Mouse (Mus musculus) adrenal gland, postnatal 25 days (tissue): Measurements from ENCODE around the gene Gm765. TPM values are rescaled to one million over a fixed set of nuclear protein-coding genes. Genes with fewer than 3 reads are reported as not detected.

Experiments
- DNase-seq: peaks from one replicate; pipeline ENCODE4 v3.0.0; 2021; ENCODE audit warnings: mixed read lengths
- total RNA-seq: library from RNA; stranded (reverse); gene quantifications from 2 replicates; pipeline ENCODE4 v1.2.3, GENCODE M21; 2021

Gm765 gene
- total RNA-seq, 1 experiment from 2014 or later, result not detected

DNA sequence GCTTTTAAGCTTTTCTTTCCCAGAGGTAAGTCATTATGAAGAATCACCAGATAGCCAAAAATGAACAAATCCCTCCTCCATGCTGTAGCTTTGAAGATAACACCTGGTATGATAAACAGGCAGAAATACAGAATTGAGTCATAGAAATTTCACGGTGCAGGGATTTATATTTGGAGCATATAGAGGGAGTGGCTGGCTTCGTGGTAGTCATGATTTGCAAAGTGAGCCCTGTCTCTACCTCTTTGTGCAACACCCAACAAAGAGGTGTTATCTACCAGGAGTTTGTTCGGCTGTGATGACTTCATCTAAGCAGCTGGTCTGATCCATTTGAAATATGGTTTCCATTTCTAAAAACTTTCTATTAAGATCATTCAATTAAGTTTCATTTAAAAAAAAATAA is 130.3 kb downstream of the Gm765 start:
- no peak for DNase-seq

DNA sequence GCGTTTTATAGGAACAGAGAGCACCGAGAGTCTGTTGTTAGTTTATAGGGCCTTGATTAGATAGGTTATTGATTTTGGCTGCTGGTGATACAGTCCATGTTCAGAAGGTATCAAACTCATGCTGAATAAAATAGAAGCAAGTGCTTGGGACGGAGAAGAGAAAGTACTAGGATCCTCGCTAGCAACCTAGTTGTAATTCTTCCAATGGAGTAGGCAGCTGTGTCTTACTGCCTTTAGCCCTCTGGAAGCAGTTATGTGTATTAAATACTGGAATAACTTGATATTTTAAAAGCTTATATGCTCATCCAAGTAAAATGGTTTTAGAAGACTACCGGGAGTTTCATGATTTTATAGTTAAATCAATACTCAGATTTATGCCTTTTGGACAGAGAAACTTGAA is 132.3 kb downstream of the Gm765 start:
- DNase-seq, result no peak

DNA sequence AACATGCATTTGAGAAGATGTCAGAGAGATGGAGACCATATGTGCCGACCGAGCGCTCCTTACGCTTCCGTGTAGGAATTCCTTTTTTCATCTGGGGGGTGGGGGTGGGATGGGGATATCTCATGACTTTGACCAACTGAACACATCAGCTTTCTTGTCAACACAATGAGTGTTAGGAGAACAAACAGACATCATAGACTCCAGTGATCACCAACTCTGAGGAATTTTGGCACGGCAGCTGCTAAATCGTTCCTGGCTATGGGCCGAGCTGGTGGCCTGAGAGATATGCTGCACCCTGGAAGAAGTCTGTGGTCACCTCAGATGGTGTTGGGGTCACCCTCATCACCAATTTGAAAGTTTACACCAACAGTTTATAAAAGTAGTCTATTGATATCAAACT is 134.5 kb downstream of the Gm765 start:
- no peak for DNase-seq

DNA sequence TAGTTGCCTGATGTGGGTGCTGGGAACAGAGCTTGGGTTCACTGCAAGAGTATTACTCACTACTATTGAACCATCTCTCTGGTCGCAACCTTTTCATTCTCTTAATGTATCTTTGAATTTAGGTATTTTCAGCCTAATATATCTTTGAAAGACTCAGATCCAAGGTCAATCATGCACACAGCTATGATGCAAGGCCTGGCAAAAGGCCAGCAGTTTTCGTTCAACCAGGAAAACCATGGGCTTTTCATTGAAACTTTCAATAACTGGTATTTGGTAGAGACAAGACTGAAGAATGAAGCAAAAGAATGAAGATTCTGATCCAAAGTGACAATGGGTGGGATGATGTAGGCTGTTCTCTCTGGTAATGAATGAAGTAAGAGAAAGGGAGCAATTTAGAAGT is 143.8 kb downstream of the Gm765 start:
- peak; percentile 30 for DNase-seq

DNA sequence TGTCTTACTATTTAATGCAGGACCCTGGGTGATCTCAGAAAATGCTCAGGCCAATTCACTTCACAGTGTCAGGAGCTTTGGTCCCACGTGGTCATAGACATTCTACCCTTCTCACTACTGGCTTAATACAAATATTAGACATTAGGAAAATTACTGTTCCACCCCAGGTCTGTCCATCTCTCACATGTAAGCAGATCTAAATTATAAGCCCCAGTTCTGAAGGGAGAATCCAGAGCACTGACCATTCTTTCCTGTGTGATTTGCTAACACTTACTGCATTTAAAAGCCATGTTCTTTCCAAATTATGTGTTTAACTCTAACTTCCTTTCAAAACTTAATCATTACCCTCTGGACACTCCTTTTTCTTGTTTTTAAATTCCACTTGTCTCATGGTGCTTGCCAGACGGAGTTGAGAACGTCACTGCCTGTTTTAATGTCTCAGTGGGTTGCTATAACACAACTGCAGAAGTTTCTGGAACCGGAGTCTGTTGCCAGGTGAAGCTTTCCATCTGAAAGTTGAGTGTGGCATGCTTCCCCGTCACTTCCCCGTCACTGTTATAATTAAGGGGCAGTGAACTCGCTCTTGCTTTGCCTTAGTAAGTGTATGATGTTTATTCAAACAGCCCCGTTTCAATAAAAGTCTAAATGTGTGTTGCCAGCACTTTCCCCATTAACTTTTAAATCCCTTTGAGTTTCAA is 151.7 kb downstream of the Gm765 start:
- DNase-seq, result no peak
